Mouse (Mus musculus) ovary, postnatal 36 days (tissue): ENCODE data around the gene Yipf2.
"Not testable (repeated sequence)": the region's sequence is repeated elsewhere in the genome, so short reads cannot be mapped to it uniquely, and the experiment has no call there.

Experiments used
- DNase-seq: peaks from one replicate; pipeline ENCODE4 v3.0.0; 2022; ENCODE audit warnings: low spot score, mixed read lengths

Yipf2 gene

GRCm38 (mm10) chr9:21598198-21598597 is 5.6 kb upstream of the Yipf2 start:
- no peak for DNase-seq

- DNase-seq, result no peak
Measured at GRCm38 (mm10) chr9:21594838-21595237, 2.2 kb upstream of the Yipf2 start.

- not testable (repeated sequence) for DNase-seq
Measured at GRCm38 (mm10) chr9:21594350-21594749, 1.7 kb upstream of the Yipf2 start.

- DNase-seq, result peak; percentile 67
Measured at GRCm38 (mm10) chr9:21593122-21593721, 594 bp upstream of the Yipf2 start.

GRCm38 (mm10) chr9:21591831-21592702 is 561 bp downstream of the Yipf2 start:
- DNase-seq, result no peak

- DNase-seq, result no peak
Measured at GRCm38 (mm10) chr9:21591127-21591830, 1.3 kb downstream of the Yipf2 start.

GRCm38 (mm10) chr9:21589538-21589937 is 3.1 kb downstream of the Yipf2 start:
- no peak for DNase-seq

- DNase-seq, result no peak
Measured at GRCm38 (mm10) chr9:21588350-21588749, 4.3 kb downstream of the Yipf2 start.

- DNase-seq, result no peak
Measured at GRCm38 (mm10) chr9:21587678-21588349, 4.8 kb downstream of the Yipf2 start.

GRCm38 (mm10) chr9:21585401-21585800 is 7.2 kb downstream of the Yipf2 start:
- DNase-seq, result no peak

GRCm38 (mm10) chr9:21578226-21578625 is 14.4 kb downstream of the Yipf2 start:
- DNase-seq, result no peak

GRCm38 (mm10) chr9:21576286-21576685 is 16.3 kb downstream of the Yipf2 start:
- DNase-seq, result no peak

- DNase-seq, result no peak
Measured at GRCm38 (mm10) chr9:21575253-21575652, 17.4 kb downstream of the Yipf2 start.

GRCm38 (mm10) chr9:21574012-21574801 is 18.4 kb downstream of the Yipf2 start:
- DNase-seq, result no peak

GRCm38 (mm10) chr9:21568657-21569255 is 23.9 kb downstream of the Yipf2 start:
- DNase-seq, result no peak

- DNase-seq, result no peak
Measured at GRCm38 (mm10) chr9:21567051-21567450, 25.6 kb downstream of the Yipf2 start.

GRCm38 (mm10) chr9:21566538-21566937 is 26.1 kb downstream of the Yipf2 start:
- no peak for DNase-seq

- DNase-seq, result no peak
Measured at GRCm38 (mm10) chr9:21565004-21565586, 27.5 kb downstream of the Yipf2 start.

GRCm38 (mm10) chr9:21564420-21564819 is 28.2 kb downstream of the Yipf2 start:
- no peak for DNase-seq

- DNase-seq, result no peak
Measured at GRCm38 (mm10) chr9:21559151-21559550, 33.5 kb downstream of the Yipf2 start.

- DNase-seq, result no peak
Measured at GRCm38 (mm10) chr9:21558366-21558765, 34.3 kb downstream of the Yipf2 start.
